In the genomic region with DNA sequence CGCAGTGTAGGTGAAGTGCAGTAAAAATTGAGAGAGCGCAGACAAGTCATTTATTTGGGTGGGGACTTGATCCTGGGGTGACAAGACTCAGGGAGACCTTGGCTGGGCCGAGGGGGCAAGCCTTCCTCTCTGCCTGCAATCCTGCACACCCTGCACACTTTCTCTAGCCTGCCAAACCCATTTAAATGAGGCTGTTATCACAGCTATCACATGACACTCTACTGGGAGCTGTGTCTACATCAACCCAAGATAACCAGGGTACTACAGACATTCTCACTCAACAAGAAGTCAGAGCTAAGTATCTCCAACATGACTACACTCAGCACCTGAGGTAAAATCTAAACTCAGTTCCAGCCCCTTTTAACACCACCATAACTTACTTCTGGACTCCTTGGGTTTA, we compare ENCODE assay signal across 10 mouse cellular contexts. TPM values are rescaled to one million over a fixed set of nuclear protein-coding genes. Genes with fewer than 3 reads are reported as not detected.
DNase-seq lines count a peak whose midpoint lies in the region; ATAC-seq and TF ChIP-seq lines count a peak whose summit lies in the region.
"Had no signal": no experiment of that assay in that cellular context is flagged by ENCODE, and none has a peak within 500 bp of the region (broad histone marks: within the 10 kb centered on the region; RNA-seq: fewer than 3 reads in every experiment).

No protein-coding gene starts in this region.

- no peak overlapping the region for H3K27ac ChIP-seq in forebrain, postnatal 0 days (ENCODE audit: low read depth, low read length)
- no peak overlapping the region for H3K27ac ChIP-seq in forebrain, embryonic 12.5 days
- H3K27ac ChIP-seq in lung, postnatal 0 days (ENCODE audit: low read length) = peak overlapping the region; percentile 59; the same call in 1 of the 2 replicates
- H3K27ac ChIP-seq in intestine, embryonic 14.5 days (ENCODE audit: low read depth) = 0 out of 2 replicates have a peak overlapping the region, but pooled peaks have one; percentile 36
- H3K27ac ChIP-seq in stomach, embryonic 15.5 days = peak overlapping the region; percentile 51; the same call in 1 of the 2 replicates

- TF ChIP-seq EP300 in lung, postnatal 0 days (IDR thresholded peaks at IDR 0.05) = 0 out of 2 replicates have a peak, but pooled peaks have one; percentile 13

- DNase-seq in forebrain, postnatal 0 days = no peak
- DNase-seq in lung, postnatal 0 days (ENCODE audit: low spot score) = no peak
- no peak for DNase-seq in lung, adult 18-20 months
- DNase-seq in intestine, embryonic 14.5 days (ENCODE audit: low spot score) = no peak
- DNase-seq in adrenal gland, postnatal 10 days = no peak
- DNase-seq: cerebellum, adult 18-20 months; kidney, adult 18-20 months had no signal

- peaks cover 19% of the 10 kb centered on the region for H3K36me3 ChIP-seq in forebrain, postnatal 0 days (ENCODE audit: insufficient read depth)
- peaks cover 6% of the 10 kb centered on the region for H3K36me3 ChIP-seq in forebrain, embryonic 12.5 days (replicated peaks)
- peaks cover 15% of the 10 kb centered on the region; the same call in 1 of the 2 replicates for H3K36me3 ChIP-seq in lung, postnatal 0 days (ENCODE audit: insufficient read depth, low read length)
- H3K36me3 ChIP-seq in intestine, embryonic 14.5 days (ENCODE audit: control insufficient read depth, insufficient read depth, low read length) = peaks cover 21% of the 10 kb centered on the region
- peaks cover 18% of the 10 kb centered on the region for H3K36me3 ChIP-seq in stomach, embryonic 15.5 days

- no peak overlapping the region for H3K9ac ChIP-seq in forebrain, postnatal 0 days
- no peak overlapping the region for H3K9ac ChIP-seq in forebrain, embryonic 12.5 days
- no peak overlapping the region for H3K9ac ChIP-seq in lung, postnatal 0 days (replicated peaks; ENCODE audit: low read depth)
- H3K9ac ChIP-seq in intestine, embryonic 14.5 days (ENCODE audit: low read length) = no peak overlapping the region
- H3K9ac ChIP-seq in stomach, embryonic 15.5 days = no peak overlapping the region

- WGBS in forebrain, postnatal 0 days = 85% methylated on average over 3 of the region's 3 CpGs
- WGBS in forebrain, embryonic 12.5 days = 77% methylated on average over 3 of the region's 3 CpGs
- 46% methylated on average over 3 of the region's 3 CpGs for WGBS in lung, postnatal 0 days
- 40% methylated on average over 3 of the region's 3 CpGs for WGBS in intestine, embryonic 14.5 days
- WGBS in stomach, embryonic 15.5 days = 44% methylated on average over 3 of the region's 3 CpGs

- H3K27me3 ChIP-seq in forebrain, postnatal 0 days (ENCODE audit: insufficient read depth, low read length) = no peaks in the 10 kb centered on the region
- H3K27me3 ChIP-seq in forebrain, embryonic 12.5 days = peaks cover 29% of the 10 kb centered on the region
- H3K27me3 ChIP-seq in lung, postnatal 0 days (replicated peaks; ENCODE audit: insufficient read depth, low read length) = no peaks in the 10 kb centered on the region
- H3K27me3 ChIP-seq in intestine, embryonic 14.5 days (replicated peaks; ENCODE audit: control insufficient read depth, insufficient read depth, low read length) = no peaks in the 10 kb centered on the region
- no peaks in the 10 kb centered on the region for H3K27me3 ChIP-seq in stomach, embryonic 15.5 days (replicated peaks)

- no peak overlapping the region for H3K4me3 ChIP-seq in forebrain, postnatal 0 days (ENCODE audit: low read depth, low read length)
- no peak overlapping the region for H3K4me3 ChIP-seq in forebrain, embryonic 12.5 days (replicated peaks)
- H3K4me3 ChIP-seq in lung, postnatal 0 days (ENCODE audit: low read depth, low read length) = no peak overlapping the region
- no peak overlapping the region for H3K4me3 ChIP-seq in intestine, embryonic 14.5 days (ENCODE audit: low read depth, low read length)
- H3K4me3 ChIP-seq in stomach, embryonic 15.5 days (replicated peaks) = no peak overlapping the region

- H3K9me3 ChIP-seq in forebrain, postnatal 0 days (ENCODE audit: low read length) = no peaks in the 10 kb centered on the region
- H3K9me3 ChIP-seq in forebrain, embryonic 12.5 days = no peaks in the 10 kb centered on the region
- H3K9me3 ChIP-seq in lung, postnatal 0 days (ENCODE audit: low read length) = no peaks in the 10 kb centered on the region
- H3K9me3 ChIP-seq in intestine, embryonic 14.5 days (ENCODE audit: control insufficient read depth, low read length) = no peaks in the 10 kb centered on the region
- no peaks in the 10 kb centered on the region for H3K9me3 ChIP-seq in stomach, embryonic 15.5 days

- no peak for TF ChIP-seq CTCF in forebrain, postnatal 0 days (IDR thresholded peaks at IDR 0.05; ENCODE audit: low read depth)
- TF ChIP-seq CTCF in lung, postnatal 0 days (IDR thresholded peaks at IDR 0.05) = no peak

- peak overlapping the region; percentile 24; the same call in 1 of the 2 replicates for H3K4me2 ChIP-seq in forebrain, postnatal 0 days (ENCODE audit: low read depth)
- no peak overlapping the region for H3K4me2 ChIP-seq in forebrain, embryonic 12.5 days
- peak overlapping the region; percentile 14 for H3K4me2 ChIP-seq in lung, postnatal 0 days (replicated peaks; ENCODE audit: low read depth, low read length)
- no peak overlapping the region for H3K4me2 ChIP-seq in intestine, embryonic 14.5 days (ENCODE audit: low read length)
- peak overlapping the region; percentile 27 for H3K4me2 ChIP-seq in stomach, embryonic 15.5 days

- H3K4me1 ChIP-seq in forebrain, postnatal 0 days (ENCODE audit: insufficient read depth) = peaks cover 29% of the 10 kb centered on the region
- peaks cover 60% of the 10 kb centered on the region for H3K4me1 ChIP-seq in forebrain, embryonic 12.5 days
- peaks cover 57% of the 10 kb centered on the region for H3K4me1 ChIP-seq in lung, postnatal 0 days (ENCODE audit: insufficient read depth, low read depth, low read length)
- peaks cover 61% of the 10 kb centered on the region for H3K4me1 ChIP-seq in intestine, embryonic 14.5 days (replicated peaks; ENCODE audit: control insufficient read depth, insufficient read depth, low read length)
- peaks cover 73% of the 10 kb centered on the region for H3K4me1 ChIP-seq in stomach, embryonic 15.5 days

- no peak for ATAC-seq in forebrain, postnatal 0 days
- no peak for ATAC-seq in forebrain, embryonic 12.5 days (ENCODE audit: low FRiP score)
- peak; percentile 53 for ATAC-seq in lung, postnatal 0 days
- peak; percentile 80 for ATAC-seq in intestine, embryonic 14.5 days (replicated peaks; ENCODE audit: low FRiP score, low TSS enrichment, low read depth)
- ATAC-seq in stomach, embryonic 15.5 days (ENCODE audit: insufficient read depth, low FRiP score, low read depth) = 0 out of 2 replicates have a peak, but pooled peaks have one; percentile 49
- no peak for ATAC-seq in activated CD4-positive, CD25-positive, alpha-beta regulatory T cell, adult 4 months

RNA-seq across cellular contexts. Expression of a gene that starts 7.1 kb away (rescaled TPM):
- total RNA-seq in forebrain, postnatal 0 days (2014; rRNA removed) = 112 and 117 TPM in 2 replicates
- polyA plus RNA-seq in forebrain, postnatal 0 days (2015; fragmentation: Nextera tagmentation; extraction: Ambion mirVana) = 36.1 and 50.2 TPM in 2 replicates
- polyA plus RNA-seq in forebrain, embryonic 12.5 days (2016; fragmentation: Nextera tagmentation; extraction: Ambion mirVana) = 20.4 and 22.6 TPM in 2 replicates
- polyA plus RNA-seq in lung, postnatal 0 days (2015; fragmentation: Nextera tagmentation; extraction: Ambion mirVana) = 26.3 and 28.1 TPM in 2 replicates
- 52.6 and 57.4 TPM in 2 replicates for polyA plus RNA-seq in intestine, embryonic 14.5 days (2014; fragmentation: Nextera tagmentation; extraction: Ambion mirVana)
- polyA plus RNA-seq in stomach, embryonic 15.5 days (2015; fragmentation: Nextera tagmentation; extraction: Ambion mirVana) = 49.6 and 55.0 TPM in 2 replicates
- total RNA-seq in adrenal gland, postnatal 10 days (2021) = 10 to 100 TPM; 82.7 to 83.1 TPM
- polyA plus RNA-seq in activated CD4-positive, CD25-positive, alpha-beta regulatory T cell, adult 4 months (2017; shearing (Covaris generic)) = 10 to 100 TPM; 62.7 to 97.2 TPM

Comparison
In these comparisons a context has a peak if more than half of its experiments do, and no peak if none do; other contexts are left out.
1. H3K4me2 ChIP-seq: peak in forebrain, postnatal 0 days (single experiment), lung, postnatal 0 days (single experiment) and stomach, embryonic 15.5 days (single experiment); none in forebrain, embryonic 12.5 days (single experiment) and intestine, embryonic 14.5 days (single experiment).
2. ATAC-seq: peak in lung, postnatal 0 days (single experiment), intestine, embryonic 14.5 days (single experiment) and stomach, embryonic 15.5 days (single experiment); none in forebrain, postnatal 0 days (single experiment), forebrain, embryonic 12.5 days (single experiment) and activated CD4-positive, CD25-positive, alpha-beta regulatory T cell, adult 4 months (single experiment).
3. H3K27ac ChIP-seq: peak in lung, postnatal 0 days (single experiment), intestine, embryonic 14.5 days (single experiment) and stomach, embryonic 15.5 days (single experiment); none in forebrain, postnatal 0 days (single experiment) and forebrain, embryonic 12.5 days (single experiment).